Mouse (Mus musculus): Measurements from ENCODE around the gene Mgmt. TPM values are rescaled to one million over a fixed set of nuclear protein-coding genes. Genes with fewer than 3 reads are reported as not detected.

The Mgmt gene
- polyA plus RNA-seq (2015; fragmentation: Nextera tagmentation; extraction: Ambion mirVana), result 2.5 TPM in 2 replicates

DNA sequence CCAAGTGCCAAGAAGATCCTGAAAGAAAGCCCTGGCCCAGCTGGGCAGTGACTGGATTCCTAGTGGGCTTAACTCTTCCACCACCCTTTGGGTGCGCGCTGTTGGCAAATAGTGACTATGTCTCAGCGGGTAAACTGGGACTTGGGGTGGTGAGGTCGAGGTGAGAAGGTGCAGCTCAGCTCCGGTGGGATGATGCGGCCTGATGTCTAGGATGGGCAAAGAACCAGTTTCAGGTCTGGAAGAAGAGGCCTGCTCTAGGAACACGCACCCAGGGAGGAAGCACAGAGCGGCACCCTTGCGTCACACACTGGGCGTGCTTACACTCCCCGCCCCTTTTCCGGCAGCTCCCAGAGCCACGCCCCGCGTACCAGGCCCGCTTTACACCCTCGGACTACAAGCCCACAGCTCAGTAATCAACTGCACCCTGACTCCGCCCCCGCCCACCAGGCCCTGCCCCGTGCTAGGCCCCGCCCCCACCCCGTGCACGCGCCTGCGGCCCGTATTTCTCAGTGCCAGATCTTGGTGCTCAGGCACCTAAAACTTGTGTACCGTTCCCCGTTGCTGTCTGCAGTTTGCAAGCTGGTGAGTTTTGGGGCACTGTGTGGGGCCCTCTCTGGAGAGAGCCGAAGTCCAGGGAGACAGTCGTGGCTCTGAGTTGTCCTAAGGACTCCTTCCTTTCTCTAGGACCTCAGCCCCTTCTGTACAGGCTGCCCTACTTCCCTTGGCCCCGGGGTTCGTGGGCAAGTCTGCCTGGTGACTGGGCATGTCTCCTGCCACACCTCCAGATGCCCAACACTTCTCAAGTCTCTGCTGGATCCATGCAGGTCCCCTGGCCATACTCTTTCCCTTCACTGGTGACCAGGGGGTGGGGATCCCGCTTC is at the start of gene Mgmt:
Gene Mgmt (plus strand): TSS at position 509 of the 881 bp plus-strand sequence.
- ATAC-seq, result peak; percentile 99
- Histone ChIP-seq H3K27ac (ENCODE audit: low read depth, low read length) (0 out of 2 replicates have a peak within 1 kb of the TSS, but pooled peaks have one; percentile 21), H3K4me1 (replicated peaks; ENCODE audit: control insufficient read depth, insufficient read depth, low read length) (no peaks in the 10 kb centered on the region), H3K9ac (ENCODE audit: low read depth, low read length) (peak within 1 kb of the TSS; percentile 50; the same call in 1 of the 2 replicates), H3K27me3 (replicated peaks; ENCODE audit: control insufficient read depth, insufficient read depth, low read length) (no peaks in the 10 kb centered on the region), H3K4me3 (ENCODE audit: low read depth, low read length) (peak within 1 kb of the TSS; percentile 38), H3K36me3 (ENCODE audit: control insufficient read depth, insufficient read depth) (no peaks in the 10 kb centered on the region), H3K9me3 (ENCODE audit: control insufficient read depth) (no peaks in the 10 kb centered on the region), H3K4me2 (replicated peaks; ENCODE audit: low read depth) (peak within 1 kb of the TSS; percentile 70)
- TF ChIP-seq CTCF (IDR thresholded peaks at IDR 0.05; ENCODE audit: low read depth), result no peak
- 8% methylated on average over 33 of the region's 33 CpGs for WGBS

DNA sequence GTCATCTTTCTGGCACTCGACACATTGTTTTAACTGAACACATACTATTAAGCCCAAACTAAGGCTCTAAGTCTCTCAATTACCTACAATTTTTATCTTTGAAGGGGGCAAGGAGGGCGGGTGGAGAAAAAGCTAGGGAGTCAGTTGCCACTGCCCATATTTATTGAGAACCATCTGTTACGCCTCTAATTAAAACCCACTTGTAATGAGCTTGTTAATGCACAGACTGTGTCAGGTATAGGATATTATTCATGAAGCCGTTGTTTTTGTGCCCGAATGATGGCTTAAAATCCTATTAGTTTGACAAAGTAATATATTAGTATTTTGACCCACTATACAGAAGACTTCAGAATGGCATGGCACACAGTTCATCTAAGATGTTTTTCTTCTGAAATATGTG is 49.6 kb upstream of the Mgmt start:
- WGBS, result 77% methylated on average over 5 of the region's 5 CpGs
- no peak for ATAC-seq
- H3K36me3 ChIP-seq (ENCODE audit: control insufficient read depth, insufficient read depth), result no peaks in the 10 kb centered on the region
- H3K4me3 ChIP-seq (ENCODE audit: low read depth, low read length), result no peak overlapping the region
- H3K27me3 ChIP-seq (replicated peaks; ENCODE audit: control insufficient read depth, insufficient read depth, low read length), result no peaks in the 10 kb centered on the region
- H3K27ac ChIP-seq (ENCODE audit: low read depth, low read length), result no peak overlapping the region
- H3K4me2 ChIP-seq (replicated peaks; ENCODE audit: low read depth), result no peak overlapping the region
- H3K4me1 ChIP-seq (replicated peaks; ENCODE audit: control insufficient read depth, insufficient read depth, low read length), result no peaks in the 10 kb centered on the region
- no peak for TF ChIP-seq CTCF (IDR thresholded peaks at IDR 0.05; ENCODE audit: low read depth)
- no peak overlapping the region for H3K9ac ChIP-seq (ENCODE audit: low read depth, low read length)
- H3K9me3 ChIP-seq (ENCODE audit: control insufficient read depth), result no peaks in the 10 kb centered on the region

DNA sequence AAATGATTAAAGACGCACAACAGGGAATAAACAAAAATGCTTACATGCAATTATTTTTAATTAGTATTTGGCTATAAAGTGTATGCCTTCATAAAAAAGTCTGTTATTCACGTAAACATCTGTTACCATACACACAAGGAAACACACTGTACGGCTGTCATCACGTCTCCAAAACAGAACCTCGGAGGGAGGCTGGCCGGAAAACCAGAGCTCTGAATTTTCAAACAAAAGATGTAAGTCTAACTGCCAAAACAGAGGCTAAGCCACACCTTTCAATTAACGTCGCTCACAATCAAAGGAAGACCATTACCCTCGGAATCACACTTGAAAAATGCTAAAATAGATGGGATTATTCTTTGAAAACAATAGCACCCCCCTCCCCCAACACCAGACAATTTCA is 49.1 kb upstream of the Mgmt start:
- ATAC-seq, result no peak
- Histone ChIP-seq H3K27me3 (replicated peaks; ENCODE audit: control insufficient read depth, insufficient read depth, low read length) (no peaks in the 10 kb centered on the region), H3K4me2 (replicated peaks; ENCODE audit: low read depth) (no peak overlapping the region), H3K4me3 (ENCODE audit: low read depth, low read length) (no peak overlapping the region), H3K36me3 (ENCODE audit: control insufficient read depth, insufficient read depth) (no peaks in the 10 kb centered on the region), H3K9ac (ENCODE audit: low read depth, low read length) (no peak overlapping the region), H3K9me3 (ENCODE audit: control insufficient read depth) (no peaks in the 10 kb centered on the region), H3K4me1 (replicated peaks; ENCODE audit: control insufficient read depth, insufficient read depth, low read length) (no peaks in the 10 kb centered on the region), H3K27ac (ENCODE audit: low read depth, low read length) (no peak overlapping the region)
- 50% methylated on average over 9 of the region's 9 CpGs for WGBS
- no peak for TF ChIP-seq CTCF (IDR thresholded peaks at IDR 0.05; ENCODE audit: low read depth)

DNA sequence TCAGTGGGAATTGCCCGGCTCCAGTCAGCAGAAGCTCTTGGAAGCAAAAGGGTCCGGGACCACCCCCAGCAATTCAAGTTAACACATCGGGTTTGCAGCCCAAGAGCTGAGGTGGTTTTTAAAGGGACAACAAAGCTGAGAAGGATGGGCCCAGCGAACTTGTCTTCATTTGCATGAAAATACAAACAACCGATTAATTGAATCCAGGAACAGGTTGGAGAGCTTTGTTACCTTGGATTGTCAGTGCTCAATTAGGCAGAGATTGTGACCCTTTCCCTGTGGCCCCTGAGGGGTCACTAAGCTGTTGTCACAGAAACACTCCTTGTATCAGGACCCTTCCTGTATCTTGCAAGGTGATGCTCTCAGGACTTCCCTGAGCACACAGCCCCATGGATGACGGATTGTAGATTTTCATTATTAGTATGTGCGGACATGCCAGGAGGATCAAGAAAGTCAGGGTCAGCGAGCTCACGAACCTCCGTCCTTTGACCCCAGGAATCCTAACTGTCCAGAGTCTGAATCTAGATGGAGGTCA is 48.3 kb upstream of the Mgmt start:
- 73% methylated on average over 10 of the region's 10 CpGs for WGBS
- no peaks in the 10 kb centered on the region for H3K27me3 ChIP-seq (replicated peaks; ENCODE audit: control insufficient read depth, insufficient read depth, low read length)
- TF ChIP-seq CTCF (IDR thresholded peaks at IDR 0.05; ENCODE audit: low read depth), result no peak
- no peak overlapping the region for H3K9ac ChIP-seq (ENCODE audit: low read depth, low read length)
- no peaks in the 10 kb centered on the region for H3K4me1 ChIP-seq (replicated peaks; ENCODE audit: control insufficient read depth, insufficient read depth, low read length)
- no peak overlapping the region for H3K27ac ChIP-seq (ENCODE audit: low read depth, low read length)
- no peaks in the 10 kb centered on the region for H3K9me3 ChIP-seq (ENCODE audit: control insufficient read depth)
- no peaks in the 10 kb centered on the region for H3K36me3 ChIP-seq (ENCODE audit: control insufficient read depth, insufficient read depth)
- no peak overlapping the region for H3K4me3 ChIP-seq (ENCODE audit: low read depth, low read length)
- no peak for ATAC-seq
- no peak overlapping the region for H3K4me2 ChIP-seq (replicated peaks; ENCODE audit: low read depth)

DNA sequence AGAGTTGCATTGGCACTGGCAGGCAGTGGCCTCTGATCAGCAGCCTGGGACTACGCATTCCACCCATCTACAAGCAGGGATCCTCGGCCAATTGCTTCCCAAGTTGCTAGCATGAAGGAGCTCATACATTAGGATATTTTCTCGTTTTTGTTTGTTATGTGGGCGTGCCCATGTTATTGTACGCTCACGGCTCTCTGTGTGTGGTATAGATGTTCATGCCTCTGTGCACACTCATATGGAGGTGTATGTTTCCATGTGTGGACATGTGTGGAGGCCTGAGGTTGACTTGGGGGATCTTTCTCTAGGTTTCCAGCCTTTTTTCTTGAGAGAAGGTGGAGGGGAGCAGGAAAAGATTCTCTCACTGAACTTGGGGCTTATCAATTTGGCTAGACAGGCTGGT is 46.8 kb upstream of the Mgmt start:
- Histone ChIP-seq H3K9me3 (ENCODE audit: control insufficient read depth) (no peaks in the 10 kb centered on the region), H3K27me3 (replicated peaks; ENCODE audit: control insufficient read depth, insufficient read depth, low read length) (no peaks in the 10 kb centered on the region), H3K4me2 (replicated peaks; ENCODE audit: low read depth) (no peak overlapping the region), H3K9ac (ENCODE audit: low read depth, low read length) (no peak overlapping the region), H3K36me3 (ENCODE audit: control insufficient read depth, insufficient read depth) (no peaks in the 10 kb centered on the region), H3K4me1 (replicated peaks; ENCODE audit: control insufficient read depth, insufficient read depth, low read length) (no peaks in the 10 kb centered on the region), H3K27ac (ENCODE audit: low read depth, low read length) (no peak overlapping the region), H3K4me3 (ENCODE audit: low read depth, low read length) (no peak overlapping the region)
- WGBS, result 87% methylated on average over 6 of the region's 6 CpGs
- TF ChIP-seq CTCF (IDR thresholded peaks at IDR 0.05; ENCODE audit: low read depth), result no peak
- no peak for ATAC-seq

DNA sequence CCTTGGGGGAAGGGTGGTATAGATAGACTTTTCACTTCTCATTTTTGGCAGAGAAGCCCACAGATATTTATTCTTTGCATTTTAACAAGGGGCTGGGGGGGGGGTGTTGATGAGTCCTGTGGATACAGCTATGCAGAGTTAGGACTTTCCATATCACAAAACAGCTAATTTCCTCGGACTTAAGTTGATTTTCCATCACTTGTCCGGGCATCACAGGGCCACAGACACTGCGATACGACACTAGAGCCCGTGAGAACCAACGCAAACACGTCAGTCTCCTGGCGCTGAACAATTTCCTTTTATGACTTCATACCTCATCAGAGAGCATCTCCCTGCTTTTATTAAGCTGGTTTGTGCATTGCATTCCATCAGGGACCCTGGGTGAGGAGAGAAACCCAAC is 45.7 kb upstream of the Mgmt start:
- ATAC-seq, result no peak
- WGBS, result 85% methylated on average over 8 of the region's 8 CpGs
- no peaks in the 10 kb centered on the region for H3K36me3 ChIP-seq (ENCODE audit: control insufficient read depth, insufficient read depth)
- H3K9me3 ChIP-seq (ENCODE audit: control insufficient read depth), result no peaks in the 10 kb centered on the region
- no peak overlapping the region for H3K4me3 ChIP-seq (ENCODE audit: low read depth, low read length)
- H3K27me3 ChIP-seq (replicated peaks; ENCODE audit: control insufficient read depth, insufficient read depth, low read length), result no peaks in the 10 kb centered on the region
- no peak overlapping the region for H3K9ac ChIP-seq (ENCODE audit: low read depth, low read length)
- H3K4me1 ChIP-seq (replicated peaks; ENCODE audit: control insufficient read depth, insufficient read depth, low read length), result no peaks in the 10 kb centered on the region
- H3K4me2 ChIP-seq (replicated peaks; ENCODE audit: low read depth), result no peak overlapping the region
- no peak for TF ChIP-seq CTCF (IDR thresholded peaks at IDR 0.05; ENCODE audit: low read depth)
- H3K27ac ChIP-seq (ENCODE audit: low read depth, low read length), result no peak overlapping the region

Data from intestine, postnatal 0 days (tissue).